Mouse (Mus musculus): ENCODE measurements around the gene Ptpre.

Ptpre gene

GRCm38 (mm10) chr7:135641698-135642507, 104.6 kb downstream of the Ptpre start:
- in situ Hi-C loops (cut with MseI, MboI) = no loop called here

- in situ Hi-C loops (cut with MseI, MboI) = no loop called here
Observed at GRCm38 (mm10) chr7:135644452-135644851, 107.2 kb downstream of the Ptpre start.

- in situ Hi-C loops (cut with MseI, MboI) = no loop called here
Observed at GRCm38 (mm10) chr7:135646976-135647375, 109.7 kb downstream of the Ptpre start.

- in situ Hi-C loops (cut with MseI, MboI) = no loop called here
Observed at GRCm38 (mm10) chr7:135648821-135649220, 111.5 kb downstream of the Ptpre start.

- in situ Hi-C loops (cut with MseI, MboI) = no loop called here
Observed at GRCm38 (mm10) chr7:135649306-135649705, 112.0 kb downstream of the Ptpre start.

GRCm38 (mm10) chr7:135650061-135650460, 112.8 kb downstream of the Ptpre start:
- in situ Hi-C loops (cut with MseI, MboI) = no loop called here

GRCm38 (mm10) chr7:135651831-135652511, 114.7 kb downstream of the Ptpre start:
- in situ Hi-C loops (cut with MseI, MboI) = no loop called here

GRCm38 (mm10) chr7:135652781-135653180, 115.5 kb downstream of the Ptpre start:
- in situ Hi-C loops (cut with MseI, MboI) = no loop called here

GRCm38 (mm10) chr7:135653601-135654000, 116.3 kb downstream of the Ptpre start:
- in situ Hi-C loops (cut with MseI, MboI) = no loop called here

- in situ Hi-C loops (cut with MseI, MboI) = no loop called here
Observed at GRCm38 (mm10) chr7:135654288-135654687, 117.0 kb downstream of the Ptpre start.

- in situ Hi-C loops (cut with MseI, MboI) = no loop called here
Observed at GRCm38 (mm10) chr7:135655113-135655512, 117.8 kb downstream of the Ptpre start.

GRCm38 (mm10) chr7:135658150-135658549, 120.9 kb downstream of the Ptpre start:
- in situ Hi-C loops (cut with MseI, MboI) = no loop called here

GRCm38 (mm10) chr7:135659314-135659935, 122.1 kb downstream of the Ptpre start:
- in situ Hi-C loops (cut with MseI, MboI) = no loop called here

- in situ Hi-C loops (cut with MseI, MboI) = no loop called here
Observed at GRCm38 (mm10) chr7:135660314-135660713, 123.0 kb downstream of the Ptpre start.

GRCm38 (mm10) chr7:135664211-135664610, 126.9 kb downstream of the Ptpre start:
- in situ Hi-C loops (cut with MseI, MboI) = no loop called here

GRCm38 (mm10) chr7:135666314-135666713, 129.0 kb downstream of the Ptpre start:
- in situ Hi-C loops (cut with MseI, MboI) = no loop called here

GRCm38 (mm10) chr7:135668852-135669739, 131.8 kb downstream of the Ptpre start:
- in situ Hi-C loops (cut with MseI, MboI) = no loop called here

GRCm38 (mm10) chr7:135673576-135673975, 136.3 kb downstream of the Ptpre start:
- in situ Hi-C loops (cut with MseI, MboI) = no loop called here

- in situ Hi-C loops (cut with MseI, MboI) = no loop called here
Observed at GRCm38 (mm10) chr7:135676722-135677121, 139.4 kb downstream of the Ptpre start.

GRCm38 (mm10) chr7:135680334-135680733, 143.1 kb downstream of the Ptpre start:
- in situ Hi-C loops (cut with MseI, MboI) = loop anchor here (5.0 kb wide), 1 partner anchor 57 kb away; no protein-coding TSS in a partner anchor

GRCm38 (mm10) chr7:135684098-135684497, 146.8 kb downstream of the Ptpre start:
- in situ Hi-C loops (cut with MseI, MboI) = loop anchor here (5.0 kb wide), 1 partner anchor 53 kb away; no protein-coding TSS in a partner anchor
